In the genomic region with DNA sequence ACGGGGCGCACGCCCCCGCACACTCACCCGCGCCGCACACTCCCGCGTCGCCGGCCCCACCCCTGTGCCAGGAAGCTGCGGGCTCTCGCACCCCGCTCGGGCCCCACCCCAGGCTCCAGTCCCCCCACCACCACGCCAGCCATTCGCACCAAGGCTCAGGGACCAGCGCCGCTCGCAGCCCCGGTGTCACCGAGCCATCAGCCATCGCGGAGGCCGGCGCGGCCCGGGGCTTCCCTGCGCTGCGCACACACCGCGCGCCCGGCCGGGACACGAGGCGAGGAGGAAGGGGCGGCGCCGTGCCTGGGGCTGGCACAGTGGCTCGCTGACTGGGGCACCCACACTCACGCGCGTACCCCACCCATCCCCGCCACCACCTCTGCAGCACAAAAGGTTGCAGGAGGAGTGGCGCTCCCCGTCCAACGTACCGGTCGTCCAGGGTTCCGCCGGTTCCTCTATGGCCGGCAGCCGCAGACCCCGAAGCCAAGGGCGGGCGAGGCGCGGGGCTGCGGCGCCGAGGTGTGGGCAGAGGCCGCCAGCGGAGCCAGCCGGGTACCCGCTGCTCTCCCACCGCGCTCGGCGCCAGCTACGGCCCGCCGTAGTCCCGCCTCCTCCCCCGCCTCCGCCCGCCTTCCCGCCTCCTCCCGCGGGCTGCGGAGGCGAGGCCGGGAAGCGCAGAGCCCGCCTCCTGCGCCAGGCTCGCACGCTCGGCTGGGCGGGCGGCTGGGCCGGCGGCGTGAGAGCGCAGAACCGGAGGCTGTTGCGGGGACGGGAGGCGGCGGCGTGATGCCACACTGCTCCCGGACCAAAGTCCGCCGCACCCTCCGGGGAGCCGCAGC, we compare ENCODE assay signal across 8 mouse cellular contexts. TPM values are rescaled to one million over a fixed set of nuclear protein-coding genes. Genes with fewer than 3 reads are reported as not detected.
DNase-seq lines count a peak whose midpoint lies in the region; ATAC-seq and TF ChIP-seq lines count a peak whose summit lies in the region.

A gene (minus strand): TSS at position 669 of the 836 bp plus-strand sequence.

- H3K4me1 ChIP-seq in E14TG2a.4 (replicated peaks; ENCODE audit: low read depth, low read length), result peaks cover 3% of the 10 kb centered on the region; the same call in 1 of the 2 replicates
- peaks cover 6% of the 10 kb centered on the region; the same call in 1 of the 2 replicates for H3K4me1 ChIP-seq in forebrain, embryonic 11.5 days (replicated peaks; ENCODE audit: control insufficient read depth, insufficient read depth, low read length)
- peaks cover 21% of the 10 kb centered on the region for H3K4me1 ChIP-seq in heart, embryonic 15.5 days (replicated peaks)
- H3K4me1 ChIP-seq in liver, embryonic 16.5 days (ENCODE audit: control insufficient read depth, low read depth, low read length), result peaks cover 21% of the 10 kb centered on the region
- peaks cover 42% of the 10 kb centered on the region for H3K4me1 ChIP-seq in neural tube, embryonic 13.5 days (replicated peaks)

- peak within 1 kb of the TSS; percentile 91 for H3K27ac ChIP-seq in forebrain, embryonic 11.5 days (ENCODE audit: low read depth, low read length)
- peak within 1 kb of the TSS; percentile 90 for H3K27ac ChIP-seq in heart, embryonic 15.5 days
- H3K27ac ChIP-seq in liver, embryonic 16.5 days (ENCODE audit: low read length), result peak within 1 kb of the TSS; percentile 97
- H3K27ac ChIP-seq in neural tube, embryonic 13.5 days (replicated peaks), result peak within 1 kb of the TSS; percentile 99

- H3K4me3 ChIP-seq in E14TG2a.4 (replicated peaks; ENCODE audit: low read length), result peak within 1 kb of the TSS; percentile 91
- H3K4me3 ChIP-seq in forebrain, embryonic 11.5 days (ENCODE audit: low read depth, low read length), result peak within 1 kb of the TSS; percentile 93
- H3K4me3 ChIP-seq in heart, embryonic 15.5 days, result peak within 1 kb of the TSS; percentile 96
- H3K4me3 ChIP-seq in liver, embryonic 16.5 days (ENCODE audit: low read depth, low read length), result peak within 1 kb of the TSS; percentile 93
- peak within 1 kb of the TSS; percentile 86 for H3K4me3 ChIP-seq in neural tube, embryonic 13.5 days

- peak within 1 kb of the TSS; percentile 66 for H3K4me2 ChIP-seq in forebrain, embryonic 11.5 days (ENCODE audit: low read depth, low read length, severe bottlenecking)
- H3K4me2 ChIP-seq in heart, embryonic 15.5 days, result peak within 1 kb of the TSS; percentile 89
- peak within 1 kb of the TSS; percentile 90 for H3K4me2 ChIP-seq in liver, embryonic 16.5 days (ENCODE audit: low read depth, low read length)
- peak within 1 kb of the TSS; percentile 69 for H3K4me2 ChIP-seq in neural tube, embryonic 13.5 days

- peaks cover 43% of the 10 kb centered on the region for H3K27me3 ChIP-seq in E14TG2a.4 (ENCODE audit: insufficient read depth, low read length)
- H3K27me3 ChIP-seq in forebrain, embryonic 11.5 days (ENCODE audit: control insufficient read depth, insufficient read depth, low read length), result no peaks in the 10 kb centered on the region
- H3K27me3 ChIP-seq in heart, embryonic 15.5 days, result no peaks in the 10 kb centered on the region
- no peaks in the 10 kb centered on the region for H3K27me3 ChIP-seq in liver, embryonic 16.5 days (ENCODE audit: control insufficient read depth, insufficient read depth, low read depth, low read length)
- no peaks in the 10 kb centered on the region for H3K27me3 ChIP-seq in neural tube, embryonic 13.5 days

- WGBS in forebrain, embryonic 11.5 days, result 0% methylated on average over 62 of the region's 106 CpGs
- under 1% methylated on average over 102 of the region's 106 CpGs for WGBS in heart, embryonic 15.5 days
- under 1% methylated on average over 69 of the region's 106 CpGs for WGBS in liver, embryonic 16.5 days (ENCODE audit: insufficient replicate concordance)
- WGBS in neural tube, embryonic 13.5 days, result under 1% methylated on average over 88 of the region's 106 CpGs

- peak; percentile 50 for DNase-seq in c-Kit-positive CD71-negative TER-119-negative erythroid progenitor cells, embryonic 14.5 days (ENCODE audit: low read depth)
- peak; percentile 90 for DNase-seq in forebrain, embryonic 11.5 days (ENCODE audit: low spot score)
- DNase-seq in kidney, postnatal 25 days, result peak; percentile 75 to 91
- peak; percentile 48 for DNase-seq in telencephalon, adult 2 months (ENCODE audit: low read depth, low spot score)

- peak within 1 kb of the TSS; percentile 89 for H3K9ac ChIP-seq in forebrain, embryonic 11.5 days (ENCODE audit: low read length)
- peak within 1 kb of the TSS; percentile 84 for H3K9ac ChIP-seq in heart, embryonic 15.5 days
- peak within 1 kb of the TSS; percentile 93 for H3K9ac ChIP-seq in liver, embryonic 16.5 days (ENCODE audit: low read depth, low read length)
- peak within 1 kb of the TSS; percentile 92 for H3K9ac ChIP-seq in neural tube, embryonic 13.5 days

- TF ChIP-seq CTCF in E14TG2a.4 (conservative IDR thresholded peaks at IDR 0.05; ENCODE audit: low read length), result no peak

- ATAC-seq in forebrain, embryonic 11.5 days (replicated peaks; ENCODE audit: low FRiP score), result peak; percentile 92
- peak; percentile 94 for ATAC-seq in heart, embryonic 15.5 days (replicated peaks; ENCODE audit: insufficient number of reproducible peaks, insufficient read depth, low FRiP score, low read depth)
- ATAC-seq in liver, embryonic 16.5 days (ENCODE audit: low read depth), result peak; percentile 83
- peak; percentile 96 for ATAC-seq in neural tube, embryonic 13.5 days (ENCODE audit: low read depth)

- H3K9me3 ChIP-seq in E14TG2a.4 (ENCODE audit: low read length), result no peaks in the 10 kb centered on the region
- no peaks in the 10 kb centered on the region for H3K9me3 ChIP-seq in forebrain, embryonic 11.5 days (ENCODE audit: control insufficient read depth, low read length)
- H3K9me3 ChIP-seq in heart, embryonic 15.5 days (replicated peaks), result no peaks in the 10 kb centered on the region
- H3K9me3 ChIP-seq in liver, embryonic 16.5 days (replicated peaks; ENCODE audit: control insufficient read depth, low read length), result no peaks in the 10 kb centered on the region
- H3K9me3 ChIP-seq in neural tube, embryonic 13.5 days, result no peaks in the 10 kb centered on the region

- no peaks in the 10 kb centered on the region for H3K36me3 ChIP-seq in E14TG2a.4 (ENCODE audit: insufficient read depth, low read length)
- no peaks in the 10 kb centered on the region for H3K36me3 ChIP-seq in forebrain, embryonic 11.5 days (ENCODE audit: control insufficient read depth, insufficient read depth, low read length)
- no peaks in the 10 kb centered on the region for H3K36me3 ChIP-seq in heart, embryonic 15.5 days
- no peaks in the 10 kb centered on the region for H3K36me3 ChIP-seq in liver, embryonic 16.5 days (ENCODE audit: control insufficient read depth, insufficient read depth)
- no peaks in the 10 kb centered on the region for H3K36me3 ChIP-seq in neural tube, embryonic 13.5 days

RNA-seq across cellular contexts. Expression of the gene that starts here (rescaled TPM):
- 46.2 and 46.8 TPM in 2 replicates for polyA plus RNA-seq in forebrain, embryonic 11.5 days (2014; fragmentation: Nextera tagmentation; extraction: Ambion mirVana)
- polyA plus RNA-seq in heart, embryonic 15.5 days (2015; fragmentation: Nextera tagmentation; extraction: Ambion mirVana), result 8.6 and 11.0 TPM in 2 replicates
- 43.7 and 51.3 TPM in 2 replicates for polyA plus RNA-seq in liver, embryonic 16.5 days (2015; fragmentation: Nextera tagmentation; extraction: Ambion mirVana)
- 41.2 and 44.1 TPM in 2 replicates for polyA plus RNA-seq in neural tube, embryonic 13.5 days (2015; fragmentation: Nextera tagmentation; extraction: Ambion mirVana)

Comparison
In these comparisons a context has a peak if more than half of its experiments do, and no peak if none do; other contexts are left out.
1. Peak in every context shown above with its lines: DNase-seq, ATAC-seq, H3K4me3 ChIP-seq and H3K27ac ChIP-seq.